Mouse (Mus musculus): ENCODE results near the gene Uaca. TPM values are rescaled to one million over a fixed set of nuclear protein-coding genes. Genes with fewer than 3 reads are reported as not detected.

Gene Uaca
- polyA plus RNA-seq, 1 experiment from 2014 or later: 10.3 TPM

GRCm38 (mm10) chr9:60887389-60887811, 93.1 kb downstream of the Uaca start:
- H3K9ac ChIP-seq (ENCODE audit: low read depth, low read length): no peak overlapping the region
- H3K36me3 ChIP-seq (ENCODE audit: control insufficient read depth, insufficient read depth, low read length): no peaks in the 10 kb centered on the region
- no peaks in the 10 kb centered on the region for H3K27me3 ChIP-seq (replicated peaks; ENCODE audit: control insufficient read depth, insufficient read depth, low read length)
- ATAC-seq (replicated peaks; ENCODE audit: low FRiP score): no peak
- H3K9me3 ChIP-seq (ENCODE audit: control insufficient read depth, low read length): no peaks in the 10 kb centered on the region
- H3K4me3 ChIP-seq (ENCODE audit: low read depth, low read length): no peak overlapping the region
- H3K4me2 ChIP-seq: no peak overlapping the region
- no peak overlapping the region for H3K27ac ChIP-seq (ENCODE audit: low read depth, low read length)
- 72% methylated on average over 9 of the region's 9 CpGs for WGBS
- DNase-seq (ENCODE audit: low spot score): no peak
- no peaks in the 10 kb centered on the region for H3K4me1 ChIP-seq (replicated peaks; ENCODE audit: control insufficient read depth, insufficient read depth, low read length)

GRCm38 (mm10) chr9:60893511-60893910, 99.2 kb downstream of the Uaca start:
- H3K9ac ChIP-seq (ENCODE audit: low read depth, low read length): no peak overlapping the region
- no peak overlapping the region for H3K27ac ChIP-seq (ENCODE audit: low read depth, low read length)
- H3K36me3 ChIP-seq (ENCODE audit: control insufficient read depth, insufficient read depth, low read length): no peaks in the 10 kb centered on the region
- no peaks in the 10 kb centered on the region for H3K4me1 ChIP-seq (replicated peaks; ENCODE audit: control insufficient read depth, insufficient read depth, low read length)
- no peak overlapping the region for H3K4me2 ChIP-seq
- no peaks in the 10 kb centered on the region for H3K27me3 ChIP-seq (replicated peaks; ENCODE audit: control insufficient read depth, insufficient read depth, low read length)
- ATAC-seq (replicated peaks; ENCODE audit: low FRiP score) (no peak), DNase-seq (ENCODE audit: low spot score) (no peak)
- H3K4me3 ChIP-seq (ENCODE audit: low read depth, low read length): no peak overlapping the region
- H3K9me3 ChIP-seq (ENCODE audit: control insufficient read depth, low read length): no peaks in the 10 kb centered on the region
- 79% methylated on average over 6 of the region's 6 CpGs for WGBS

GRCm38 (mm10) chr9:60895486-60896110, 101.3 kb downstream of the Uaca start:
- no peak overlapping the region for H3K4me3 ChIP-seq (ENCODE audit: low read depth, low read length)
- ATAC-seq (replicated peaks; ENCODE audit: low FRiP score) (no peak), DNase-seq (ENCODE audit: low spot score) (no peak)
- no peak overlapping the region for H3K9ac ChIP-seq (ENCODE audit: low read depth, low read length)
- H3K9me3 ChIP-seq (ENCODE audit: control insufficient read depth, low read length): no peaks in the 10 kb centered on the region
- H3K36me3 ChIP-seq (ENCODE audit: control insufficient read depth, insufficient read depth, low read length): no peaks in the 10 kb centered on the region
- H3K27me3 ChIP-seq (replicated peaks; ENCODE audit: control insufficient read depth, insufficient read depth, low read length): no peaks in the 10 kb centered on the region
- H3K4me1 ChIP-seq (replicated peaks; ENCODE audit: control insufficient read depth, insufficient read depth, low read length): no peaks in the 10 kb centered on the region
- no peak overlapping the region for H3K4me2 ChIP-seq
- no peak overlapping the region for H3K27ac ChIP-seq (ENCODE audit: low read depth, low read length)
- 54% methylated on average over 8 of the region's 8 CpGs for whole genome bisulfite sequencing

GRCm38 (mm10) chr9:60898291-60899020, 104.1 kb downstream of the Uaca start:
- no peak overlapping the region for H3K4me2 ChIP-seq
- H3K36me3 ChIP-seq (ENCODE audit: control insufficient read depth, insufficient read depth, low read length): no peaks in the 10 kb centered on the region
- H3K9me3 ChIP-seq (ENCODE audit: control insufficient read depth, low read length): no peaks in the 10 kb centered on the region
- whole genome bisulfite sequencing: 81% methylated on average over 5 of the region's 5 CpGs
- no peak overlapping the region for H3K9ac ChIP-seq (ENCODE audit: low read depth, low read length)
- no peak overlapping the region for H3K27ac ChIP-seq (ENCODE audit: low read depth, low read length)
- ATAC-seq (replicated peaks; ENCODE audit: low FRiP score) (no peak), DNase-seq (ENCODE audit: low spot score) (no peak)
- H3K4me1 ChIP-seq (replicated peaks; ENCODE audit: control insufficient read depth, insufficient read depth, low read length): no peaks in the 10 kb centered on the region
- no peaks in the 10 kb centered on the region for H3K27me3 ChIP-seq (replicated peaks; ENCODE audit: control insufficient read depth, insufficient read depth, low read length)
- H3K4me3 ChIP-seq (ENCODE audit: low read depth, low read length): no peak overlapping the region

- ATAC-seq (replicated peaks; ENCODE audit: low FRiP score): no peak
- Histone ChIP-seq H3K27me3 (replicated peaks; ENCODE audit: control insufficient read depth, insufficient read depth, low read length) (no peaks in the 10 kb centered on the region), H3K4me3 (ENCODE audit: low read depth, low read length) (no peak overlapping the region), H3K27ac (ENCODE audit: low read depth, low read length) (no peak overlapping the region), H3K4me2 (no peak overlapping the region), H3K9ac (ENCODE audit: low read depth, low read length) (no peak overlapping the region), H3K36me3 (ENCODE audit: control insufficient read depth, insufficient read depth, low read length) (no peaks in the 10 kb centered on the region), H3K4me1 (replicated peaks; ENCODE audit: control insufficient read depth, insufficient read depth, low read length) (no peaks in the 10 kb centered on the region), H3K9me3 (ENCODE audit: control insufficient read depth, low read length) (no peaks in the 10 kb centered on the region)
- DNase-seq (ENCODE audit: low spot score): no peak
- WGBS: 74% methylated on average over 4 of the region's 4 CpGs
These were observed 104.9 kb downstream of the Uaca start for GRCm38 (mm10) chr9:60899201-60899600.

- Histone ChIP-seq H3K4me1 (replicated peaks; ENCODE audit: control insufficient read depth, insufficient read depth, low read length) (no peaks in the 10 kb centered on the region), H3K9me3 (ENCODE audit: control insufficient read depth, low read length) (no peaks in the 10 kb centered on the region), H3K4me2 (no peak overlapping the region), H3K9ac (ENCODE audit: low read depth, low read length) (no peak overlapping the region), H3K27me3 (replicated peaks; ENCODE audit: control insufficient read depth, insufficient read depth, low read length) (no peaks in the 10 kb centered on the region), H3K27ac (ENCODE audit: low read depth, low read length) (no peak overlapping the region), H3K4me3 (ENCODE audit: low read depth, low read length) (no peak overlapping the region), H3K36me3 (ENCODE audit: control insufficient read depth, insufficient read depth, low read length) (no peaks in the 10 kb centered on the region)
- ATAC-seq (replicated peaks; ENCODE audit: low FRiP score) (no peak), DNase-seq (ENCODE audit: low spot score) (no peak)
- WGBS: 74% methylated on average over 3 of the region's 3 CpGs
These were observed 105.6 kb downstream of the Uaca start for GRCm38 (mm10) chr9:60899797-60900459.

- Histone ChIP-seq H3K36me3 (ENCODE audit: control insufficient read depth, insufficient read depth, low read length) (no peaks in the 10 kb centered on the region), H3K4me1 (replicated peaks; ENCODE audit: control insufficient read depth, insufficient read depth, low read length) (no peaks in the 10 kb centered on the region), H3K9ac (ENCODE audit: low read depth, low read length) (no peak overlapping the region), H3K27me3 (replicated peaks; ENCODE audit: control insufficient read depth, insufficient read depth, low read length) (no peaks in the 10 kb centered on the region), H3K4me2 (no peak overlapping the region), H3K4me3 (ENCODE audit: low read depth, low read length) (no peak overlapping the region), H3K9me3 (ENCODE audit: control insufficient read depth, low read length) (no peaks in the 10 kb centered on the region), H3K27ac (ENCODE audit: low read depth, low read length) (no peak overlapping the region)
- DNase-seq (ENCODE audit: low spot score): no peak
- WGBS: 73% methylated on average over 1 of the region's 1 CpGs
- no peak for ATAC-seq (replicated peaks; ENCODE audit: low FRiP score)
These were observed 117.9 kb downstream of the Uaca start for GRCm38 (mm10) chr9:60912266-60912665.

- no peaks in the 10 kb centered on the region for H3K36me3 ChIP-seq (ENCODE audit: control insufficient read depth, insufficient read depth, low read length)
- no peak for DNase-seq (ENCODE audit: low spot score)
- no peak for ATAC-seq (replicated peaks; ENCODE audit: low FRiP score)
- H3K4me3 ChIP-seq (ENCODE audit: low read depth, low read length): no peak overlapping the region
- no peak overlapping the region for H3K9ac ChIP-seq (ENCODE audit: low read depth, low read length)
- H3K27ac ChIP-seq (ENCODE audit: low read depth, low read length): no peak overlapping the region
- no peaks in the 10 kb centered on the region for H3K27me3 ChIP-seq (replicated peaks; ENCODE audit: control insufficient read depth, insufficient read depth, low read length)
- 79% methylated on average over 3 of the region's 3 CpGs for WGBS
- H3K9me3 ChIP-seq (ENCODE audit: control insufficient read depth, low read length): no peaks in the 10 kb centered on the region
- H3K4me2 ChIP-seq: no peak overlapping the region
- no peaks in the 10 kb centered on the region for H3K4me1 ChIP-seq (replicated peaks; ENCODE audit: control insufficient read depth, insufficient read depth, low read length)
These were observed 119.3 kb downstream of the Uaca start for GRCm38 (mm10) chr9:60913626-60914025.
